Mouse (Mus musculus): ENCODE measurements around the gene Cstb.

The Cstb gene

DNA sequence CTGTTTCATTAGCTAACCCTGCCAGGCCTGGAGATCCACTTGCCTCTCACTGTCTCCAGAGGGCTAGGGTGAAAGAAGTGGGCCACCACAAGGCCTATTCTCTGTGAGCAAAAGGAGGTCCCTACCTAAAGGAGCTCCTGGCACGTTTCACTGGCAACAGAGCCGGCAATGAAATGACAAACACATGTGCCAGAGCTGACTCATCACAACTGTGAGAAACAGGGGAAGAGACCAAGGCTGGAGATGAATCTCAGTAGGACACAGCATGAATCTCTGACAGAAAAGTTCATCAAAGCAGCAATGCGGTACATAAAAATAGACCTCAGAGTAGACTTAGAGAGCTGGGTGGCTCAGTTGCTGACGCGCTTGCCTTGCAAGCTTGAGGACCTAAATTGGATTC is 7.6 kb upstream of the Cstb start:
- no peak for DNase-seq (ENCODE audit: low spot score in 2 of 2)

DNA sequence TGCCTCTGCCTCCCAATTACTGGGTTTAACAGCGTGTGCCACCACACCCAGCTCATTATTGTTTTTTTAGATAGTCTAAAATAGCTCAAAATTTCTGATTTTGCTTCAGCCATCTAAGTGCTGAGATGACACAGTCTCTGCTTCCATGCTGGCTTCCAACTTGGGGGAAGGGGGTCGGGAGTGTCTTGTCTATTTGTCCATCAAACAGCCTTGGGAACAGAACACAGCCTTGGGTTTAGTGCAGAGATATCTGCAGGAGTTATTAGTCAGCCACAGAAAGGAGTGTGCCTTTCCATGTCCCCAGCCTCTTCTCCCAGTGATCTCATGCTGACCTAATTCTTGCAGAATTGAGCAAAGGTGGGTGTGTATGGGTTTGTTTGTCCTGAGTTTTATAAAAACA is 6.7 kb upstream of the Cstb start:
- DNase-seq (ENCODE audit: low spot score in 2 of 2), result no peak

DNA sequence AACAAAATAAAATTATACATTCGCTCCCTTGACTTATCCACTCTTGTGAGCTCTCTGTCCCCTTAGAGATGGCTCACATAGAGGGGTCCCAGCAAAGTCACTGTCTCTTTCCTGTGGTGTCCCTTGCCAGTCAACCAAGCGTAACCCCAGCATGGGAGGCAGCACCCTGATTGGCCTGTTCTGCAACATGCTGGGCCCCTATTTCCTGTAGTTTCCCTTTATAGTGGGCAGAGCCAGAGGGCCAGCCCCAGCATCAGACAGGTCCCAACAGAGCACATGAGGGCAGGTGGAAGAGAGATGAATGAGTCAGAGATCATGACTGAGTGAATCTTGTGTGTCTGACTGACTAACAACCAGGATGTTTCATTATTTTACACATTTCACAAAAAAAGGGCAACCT is 4.5 kb upstream of the Cstb start:
- DNase-seq (ENCODE audit: low spot score in 2 of 2), result no peak

DNA sequence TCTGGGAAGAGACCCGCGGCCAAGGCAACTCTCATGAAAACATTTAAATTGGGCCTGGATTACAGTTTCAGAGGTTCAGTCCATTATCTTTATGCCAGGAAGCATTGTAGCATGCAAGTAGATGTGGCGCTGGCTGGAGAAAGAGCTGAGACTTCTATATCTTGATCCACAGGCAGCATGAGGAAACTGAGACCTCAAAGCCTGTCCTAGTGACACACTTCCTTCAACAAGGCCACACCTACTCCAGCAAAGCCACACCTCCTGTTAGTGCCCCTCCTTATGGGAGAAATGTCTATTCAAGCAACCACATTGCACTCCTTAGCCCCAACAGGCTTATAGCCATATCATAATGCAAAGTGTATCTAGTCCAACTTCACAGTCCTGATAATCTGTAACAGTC is 2.9 kb upstream of the Cstb start:
- no peak for DNase-seq (ENCODE audit: low spot score in 2 of 2)

DNA sequence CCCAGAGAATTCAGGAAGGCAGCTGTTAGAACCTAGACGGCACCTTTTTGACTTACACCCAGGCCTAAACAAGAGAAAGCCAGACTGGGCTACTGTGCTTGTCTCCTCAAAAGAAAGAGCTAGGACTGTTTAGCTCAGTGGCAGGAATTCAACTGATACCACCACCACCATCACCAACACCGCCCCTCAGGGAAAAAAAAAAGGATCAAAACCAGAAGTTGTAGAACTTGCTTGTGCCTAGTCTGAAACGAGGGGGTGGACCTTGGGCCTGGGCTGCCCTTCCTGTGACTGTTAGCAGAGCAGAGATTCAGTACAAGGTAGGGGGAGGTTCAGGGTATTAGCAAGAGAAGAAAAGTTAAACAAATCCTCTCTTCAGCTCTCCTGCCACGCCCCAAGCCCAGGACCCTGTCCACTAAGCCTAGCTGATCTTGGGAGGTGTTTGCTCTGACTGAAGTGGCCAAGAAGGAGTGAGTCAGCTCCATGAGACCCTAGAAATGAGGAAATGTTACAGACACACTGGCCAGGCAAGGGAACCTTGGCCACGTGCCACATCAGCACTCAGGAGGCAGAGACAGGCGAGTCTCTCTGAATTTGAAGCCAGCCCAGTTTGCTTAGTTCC is 757 bp downstream of the Cstb start:
- peak in 1 of 2 experiments; percentile 43 for DNase-seq (ENCODE audit: low spot score in 2 of 2)

DNA sequence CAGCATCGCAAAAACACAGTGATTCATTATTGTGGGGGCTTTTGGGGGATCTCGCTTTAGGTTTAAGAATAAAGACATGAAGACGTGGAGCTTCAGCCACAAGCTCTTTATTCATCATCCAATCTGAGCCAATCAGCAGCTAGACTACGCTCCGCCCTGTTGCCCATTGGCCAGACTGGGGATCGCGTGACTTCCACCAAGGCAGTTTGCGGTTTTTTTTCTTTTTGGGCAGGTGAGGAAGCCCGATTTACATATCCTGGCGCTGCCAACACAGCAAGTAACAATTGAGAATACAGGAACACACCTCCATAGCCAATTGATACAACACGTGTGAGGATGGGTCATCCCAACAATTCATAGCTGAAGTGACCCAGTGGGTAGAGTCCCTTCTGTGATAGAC is 2.6 kb downstream of the Cstb start:
- DNase-seq (ENCODE audit: low spot score in 2 of 2), result no peak

DNA sequence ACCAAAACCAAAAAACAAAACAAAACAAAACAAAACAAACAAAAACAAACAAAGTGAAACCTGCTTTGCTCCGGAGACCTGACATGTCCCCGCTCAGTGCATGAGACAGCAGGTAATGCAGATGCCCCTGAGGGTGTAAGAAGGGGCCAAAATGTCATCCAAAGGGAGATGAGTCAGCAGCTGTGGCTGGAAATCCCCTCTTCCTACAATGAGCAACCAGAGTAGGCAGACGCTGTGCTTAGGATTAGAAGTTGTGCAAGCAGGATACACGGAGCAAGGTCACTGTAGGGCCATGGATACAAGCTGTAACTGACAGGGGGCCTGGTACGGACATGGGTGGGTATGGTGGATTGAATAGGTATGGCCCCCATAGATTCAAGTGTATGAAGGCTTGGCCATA is 3.7 kb downstream of the Cstb start:
- no peak for DNase-seq (ENCODE audit: low spot score in 2 of 2)

DNA sequence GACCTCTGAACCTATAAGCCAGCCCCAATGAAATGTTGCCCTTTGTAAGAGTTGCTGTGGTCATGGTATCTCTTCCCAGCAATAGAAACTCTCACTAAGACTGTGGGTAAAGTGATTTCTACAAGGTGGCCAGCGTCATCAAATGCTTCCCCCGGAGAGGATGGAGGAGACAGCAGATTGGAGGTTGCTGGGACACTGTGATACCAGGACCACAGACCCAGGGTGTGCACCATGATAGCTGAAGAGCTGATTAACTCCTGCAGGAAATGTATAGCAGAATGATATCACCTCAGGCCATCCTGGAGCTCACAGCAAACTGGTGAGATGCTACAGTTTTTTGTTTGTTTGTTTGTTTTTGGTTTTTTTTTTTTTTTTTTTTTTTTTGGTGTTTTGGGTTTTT is 4.3 kb downstream of the Cstb start:
- DNase-seq (ENCODE audit: low spot score in 2 of 2), result no peak

DNA sequence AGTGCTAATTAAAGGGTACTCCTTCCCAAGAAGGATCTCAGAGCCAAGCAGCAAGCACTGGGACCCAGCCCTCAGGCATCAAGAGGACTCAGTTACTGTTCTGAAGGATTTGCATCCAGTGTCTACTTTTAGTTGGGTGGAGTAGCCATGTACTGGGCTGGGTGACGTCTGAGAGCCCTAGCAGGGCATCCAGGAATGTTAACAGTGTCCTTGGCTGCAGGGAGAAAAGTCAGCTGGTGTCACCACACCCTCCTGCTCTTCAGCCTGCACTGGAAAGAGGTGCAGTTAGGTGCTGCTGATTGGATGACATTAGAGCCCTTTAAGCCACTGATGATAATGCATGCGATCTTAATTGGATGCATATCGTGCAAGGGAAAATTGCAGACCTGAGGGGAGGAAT is 7.4 kb downstream of the Cstb start:
- DNase-seq (ENCODE audit: low spot score in 2 of 2), result no peak

DNA sequence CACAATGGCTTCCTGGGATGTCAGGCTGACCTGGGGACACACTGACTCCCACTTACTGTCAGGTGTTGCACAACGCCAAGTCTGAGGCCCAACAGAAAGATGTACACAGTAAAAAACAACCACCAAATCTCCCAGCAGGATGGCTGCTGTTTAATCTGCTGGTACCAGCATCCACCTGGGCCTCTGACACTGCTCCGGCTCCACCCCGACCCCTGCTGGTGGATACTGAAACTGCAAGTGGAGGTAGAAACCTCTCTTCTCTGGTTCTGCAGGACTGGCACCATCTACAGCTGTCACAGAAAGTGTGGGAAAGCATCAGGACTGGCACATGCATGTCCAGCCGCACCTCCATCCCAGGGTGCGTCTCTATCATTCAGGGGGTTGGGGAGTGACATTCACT is 12.6 kb downstream of the Cstb start:
- peak; percentile 87 to 93 for DNase-seq (ENCODE audit: low spot score in 2 of 2)

DNA sequence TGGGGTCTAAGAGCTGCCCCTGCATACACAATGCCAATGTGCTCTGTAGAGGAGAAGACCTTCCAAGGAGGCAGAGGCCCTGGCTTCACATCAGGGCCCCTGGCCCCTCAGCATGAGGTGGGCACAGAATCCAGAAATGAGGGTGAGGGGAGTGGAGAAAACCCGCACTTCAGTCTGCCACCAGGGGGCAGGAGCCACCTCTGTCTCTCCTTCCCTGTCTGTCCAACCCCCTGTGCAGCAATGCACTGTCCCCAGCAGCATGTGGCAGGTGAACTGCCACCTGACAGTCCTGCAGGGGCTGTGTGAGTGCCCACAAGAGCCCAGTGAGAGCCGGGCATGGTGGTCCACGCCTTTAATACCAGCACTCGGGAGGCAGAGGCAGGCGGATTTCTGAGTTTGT is 14.1 kb downstream of the Cstb start:
- DNase-seq (ENCODE audit: low spot score in 2 of 2), result peak in 1 of 2 experiments; percentile 52

DNA sequence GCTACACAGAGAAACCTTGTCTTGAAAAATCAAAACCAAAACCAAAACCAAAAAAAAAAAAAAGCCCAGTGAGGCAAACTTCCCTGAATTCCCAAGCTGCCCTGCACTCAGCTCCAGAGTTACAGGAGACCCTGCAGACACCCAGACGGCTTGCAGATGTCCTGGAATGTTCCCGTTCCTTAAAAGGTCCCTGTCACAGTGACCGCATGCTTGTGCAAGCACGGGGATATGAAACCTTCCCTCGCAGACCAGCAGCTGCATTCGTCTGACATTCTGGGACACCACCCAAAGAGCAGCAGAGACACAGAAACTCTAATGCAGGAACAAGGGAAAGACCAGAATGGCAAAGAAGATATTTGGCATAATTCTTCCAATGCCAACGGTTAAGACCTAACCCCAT is 14.5 kb downstream of the Cstb start:
- DNase-seq (ENCODE audit: low spot score in 2 of 2), result no peak

DNA sequence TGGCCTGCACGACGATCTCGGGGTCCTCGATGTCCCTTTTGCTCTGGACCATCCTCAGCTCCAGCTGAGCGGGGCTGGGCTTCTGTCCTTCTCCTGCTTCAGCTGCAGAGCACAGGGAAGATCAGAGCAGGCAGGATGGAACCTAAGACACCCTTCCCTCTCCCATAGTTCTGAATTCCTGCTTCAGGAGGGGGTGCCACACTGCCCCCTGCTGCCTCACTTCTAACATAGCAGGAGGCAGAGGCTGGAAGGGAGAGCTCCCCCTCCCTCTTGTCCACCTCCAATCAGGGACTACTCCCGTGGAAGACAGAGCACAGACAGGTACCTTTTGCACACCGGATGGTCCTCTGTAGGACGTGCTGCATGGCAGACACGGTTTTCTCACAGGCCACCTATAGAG is 15.3 kb downstream of the Cstb start:
- peak in 1 of 2 experiments; percentile 43 for DNase-seq (ENCODE audit: low spot score in 2 of 2)

DNA sequence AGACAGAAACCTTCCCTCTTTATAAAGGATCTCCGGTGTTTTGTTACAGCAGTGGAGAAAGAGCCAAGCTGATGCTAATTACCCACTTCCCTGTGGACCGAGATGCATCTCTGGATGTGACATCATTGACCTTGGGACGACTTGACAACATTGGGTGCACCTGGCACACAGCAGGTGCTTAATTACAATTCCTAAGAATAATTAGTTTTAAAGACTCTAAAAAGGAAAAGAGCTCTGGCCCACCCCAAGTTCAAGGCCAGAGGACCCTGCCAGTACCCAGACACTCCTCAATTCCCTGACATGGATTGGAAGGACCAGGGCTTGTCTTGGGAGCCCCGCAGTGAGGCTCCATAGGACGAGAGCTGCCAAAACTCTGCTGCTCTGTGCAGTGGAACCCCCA is 16.1 kb downstream of the Cstb start:
- DNase-seq (ENCODE audit: low spot score in 2 of 2), result no peak

DNA sequence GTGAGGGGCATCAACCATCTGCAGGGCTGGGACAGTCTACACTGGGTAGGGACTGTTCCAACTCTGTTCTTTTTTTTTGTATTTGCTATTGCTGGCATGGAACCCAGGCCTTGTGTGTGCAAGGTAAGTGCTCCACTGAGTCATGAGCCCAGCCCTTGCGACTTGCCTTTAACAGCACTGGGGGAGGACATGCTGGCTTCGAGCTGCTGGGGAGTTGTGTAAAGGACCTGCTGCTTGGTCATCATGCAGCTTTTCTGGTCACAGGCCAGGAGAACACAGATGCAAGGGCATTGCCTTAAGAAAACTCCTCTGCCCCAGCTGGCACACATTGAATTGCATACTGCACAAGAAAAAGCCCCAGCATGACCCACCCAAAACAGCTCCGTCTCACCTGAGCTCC is 16.8 kb downstream of the Cstb start:
- no peak for DNase-seq (ENCODE audit: low spot score in 2 of 2)

DNA sequence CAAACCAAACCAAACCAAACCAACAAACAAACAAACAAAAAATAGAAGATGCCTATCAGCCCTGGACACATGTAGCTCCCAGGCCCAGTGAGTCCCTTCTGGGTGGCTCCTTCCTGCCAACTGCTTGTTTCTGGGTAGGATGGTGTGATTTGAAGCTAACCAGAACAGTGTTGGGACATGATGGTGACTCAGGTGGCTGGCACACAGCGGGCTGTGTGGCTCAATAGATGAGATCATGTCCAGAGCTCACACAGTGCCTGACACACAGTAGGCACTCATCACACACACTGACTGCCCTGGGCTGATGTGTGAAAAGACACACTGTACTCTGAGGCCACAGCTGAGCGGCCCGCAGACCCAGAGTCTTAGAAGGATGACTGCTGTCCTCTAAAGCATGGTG is 20.7 kb downstream of the Cstb start:
- DNase-seq (ENCODE audit: low spot score in 2 of 2), result no peak

DNA sequence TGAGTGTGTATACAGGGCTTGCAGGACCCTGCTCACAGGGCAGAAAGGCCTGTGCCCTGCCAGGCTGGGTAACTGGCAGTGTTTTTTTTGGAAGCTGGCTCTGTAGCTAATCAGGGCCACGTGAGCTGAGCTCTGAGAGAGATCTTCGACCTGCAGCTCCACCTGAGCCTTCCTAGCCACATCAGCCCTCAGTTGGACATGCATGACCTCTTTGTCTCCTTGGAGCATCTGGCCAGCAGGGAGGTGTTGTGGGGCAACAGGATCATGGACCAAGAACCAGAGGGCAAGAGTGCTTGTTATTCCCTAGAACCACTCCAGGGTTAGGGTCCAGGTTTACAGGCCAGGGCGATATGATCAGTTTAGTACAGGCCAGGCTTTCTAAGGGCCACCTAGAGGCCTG is 21.9 kb downstream of the Cstb start:
- DNase-seq (ENCODE audit: low spot score in 2 of 2), result no peak

DNA sequence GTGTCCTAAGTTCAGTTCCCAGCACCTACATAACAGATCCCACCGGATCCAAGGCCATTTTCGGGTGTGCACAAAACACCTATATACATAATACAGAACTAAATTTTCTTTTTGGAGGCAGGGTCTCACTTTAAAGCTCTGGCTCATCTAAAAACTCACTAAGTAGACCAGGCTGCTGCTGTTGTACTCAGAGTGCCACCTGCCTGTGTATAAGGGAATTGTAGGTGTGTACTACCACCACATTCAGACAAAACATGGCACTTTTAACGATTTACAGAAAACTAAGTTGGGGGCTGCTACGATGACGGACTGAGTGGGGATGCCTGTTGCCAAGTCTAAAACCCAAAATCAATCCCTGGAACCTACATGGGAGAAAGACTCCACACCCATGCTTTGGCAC is 25.3 kb downstream of the Cstb start:
- DNase-seq (ENCODE audit: low spot score in 2 of 2), result no peak

DNA sequence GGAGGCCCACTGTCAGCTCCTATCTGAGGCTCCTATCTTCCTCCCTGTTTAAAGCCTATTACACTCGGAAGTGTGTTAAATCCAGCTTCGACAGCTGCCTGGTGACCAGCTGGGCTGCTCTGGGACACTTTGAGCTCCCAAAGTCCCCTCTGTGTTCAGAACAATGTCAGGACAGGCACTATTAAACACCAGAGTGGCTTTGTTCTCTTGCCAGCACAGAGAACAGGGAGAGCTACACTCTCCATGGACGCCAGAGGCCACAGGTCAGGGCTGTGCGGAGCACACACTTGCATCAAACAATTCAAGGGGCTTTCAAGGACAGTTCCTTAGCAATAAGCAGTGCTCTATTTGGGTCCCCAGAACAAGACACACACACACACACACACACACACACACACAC is 27.2 kb downstream of the Cstb start:
- no peak for DNase-seq (ENCODE audit: low spot score in 2 of 2)

DNA sequence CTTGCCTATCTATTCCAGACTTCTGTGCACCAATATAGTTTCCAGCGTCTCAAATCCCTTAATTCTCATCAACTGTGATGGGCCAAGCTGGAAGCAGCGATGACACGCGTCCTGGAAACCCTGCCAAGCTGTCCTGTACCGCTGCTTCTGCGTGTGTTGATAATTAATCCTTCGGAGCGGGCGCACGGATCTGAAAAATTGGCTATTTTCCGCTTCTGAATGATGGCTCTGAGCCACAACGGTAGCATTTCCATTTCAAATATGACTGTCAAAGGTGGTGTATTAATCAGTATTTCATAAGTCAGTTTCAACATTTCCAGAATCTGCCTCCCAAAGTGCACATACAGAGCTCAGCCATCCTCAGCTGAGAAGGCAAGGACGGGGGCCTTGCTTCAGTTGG is 31.2 kb downstream of the Cstb start:
- DNase-seq (ENCODE audit: low spot score in 2 of 2), result no peak

DNA sequence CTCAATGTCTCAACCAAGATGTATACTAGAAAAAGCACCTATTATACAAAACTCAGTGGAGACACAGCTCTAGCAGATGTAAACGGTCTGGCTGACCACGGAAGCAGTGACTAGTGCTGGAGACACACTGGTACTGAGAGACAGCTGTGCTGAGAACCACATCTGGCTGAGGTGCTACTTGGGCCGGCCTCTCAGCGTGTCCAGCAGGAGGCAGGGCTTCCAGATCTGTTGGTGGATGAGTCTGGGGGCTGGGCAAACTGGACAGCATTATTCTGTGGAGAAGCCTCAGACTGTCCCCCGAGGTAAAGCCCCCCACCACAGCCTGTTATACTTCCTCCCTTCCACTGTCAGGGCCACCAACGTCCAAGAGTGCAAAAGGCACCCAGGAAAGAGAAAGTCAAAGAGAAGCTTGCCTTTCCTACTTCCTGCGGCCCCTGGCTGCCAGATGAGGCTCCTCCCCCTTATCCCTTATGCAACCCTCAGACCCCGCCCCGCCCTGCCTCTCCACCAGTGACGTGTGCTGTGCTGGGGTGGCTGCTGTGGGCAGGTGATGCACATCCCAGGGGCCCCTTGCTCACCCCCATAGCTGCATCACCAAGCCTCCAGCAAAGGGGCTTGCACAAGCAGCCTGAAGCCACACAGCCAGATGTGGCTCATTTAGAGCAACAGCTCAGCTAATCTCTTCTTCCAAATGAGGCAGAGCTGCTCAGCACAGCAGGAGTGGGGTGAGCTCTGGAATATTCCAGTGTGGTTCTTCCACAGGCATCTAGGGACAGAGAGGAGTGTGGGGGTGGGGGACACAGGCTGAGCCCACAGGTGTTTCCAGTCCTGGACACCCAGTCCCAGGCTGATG is 32.3 kb downstream of the Cstb start:
- DNase-seq (ENCODE audit: low spot score in 2 of 2), result peak in 1 of 2 experiments; percentile 72

DNA sequence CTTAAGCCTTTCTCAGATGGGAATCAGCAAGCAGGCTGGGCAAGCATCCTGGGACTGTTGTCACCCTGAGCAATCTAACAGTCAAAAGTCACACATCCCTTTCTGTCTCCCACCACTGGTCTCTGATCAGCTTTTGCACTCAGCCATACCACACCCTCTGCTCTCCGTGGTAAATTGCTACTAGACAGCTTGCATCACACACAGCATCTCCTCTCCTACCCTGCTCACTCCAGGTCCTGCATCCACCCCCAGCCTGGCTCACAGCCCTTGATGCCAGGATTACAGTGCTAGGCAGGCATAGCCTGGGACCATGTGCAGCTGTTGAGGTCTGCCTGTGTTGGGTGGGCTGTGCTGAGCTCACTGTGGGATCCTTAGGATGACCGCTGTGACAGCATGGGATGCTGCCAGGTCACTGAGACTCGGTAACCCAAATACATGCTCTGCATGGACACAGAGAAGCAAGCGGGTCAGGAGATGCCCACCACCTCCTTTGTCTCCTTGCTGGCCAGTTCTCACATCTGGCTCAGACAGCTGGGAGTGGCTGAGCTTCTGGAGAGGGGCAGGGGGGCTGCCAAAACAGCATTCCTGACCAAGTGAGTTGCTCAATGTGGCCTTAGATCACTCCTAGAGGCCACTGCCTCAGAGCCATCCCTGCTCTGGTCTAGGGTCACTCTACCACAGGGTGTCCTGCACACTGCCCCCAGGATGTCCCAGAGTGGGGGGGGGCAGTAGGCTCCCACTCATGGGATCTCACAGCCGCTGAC is 33.1 kb downstream of the Cstb start:
- no peak for DNase-seq (ENCODE audit: low spot score in 2 of 2)

DNA sequence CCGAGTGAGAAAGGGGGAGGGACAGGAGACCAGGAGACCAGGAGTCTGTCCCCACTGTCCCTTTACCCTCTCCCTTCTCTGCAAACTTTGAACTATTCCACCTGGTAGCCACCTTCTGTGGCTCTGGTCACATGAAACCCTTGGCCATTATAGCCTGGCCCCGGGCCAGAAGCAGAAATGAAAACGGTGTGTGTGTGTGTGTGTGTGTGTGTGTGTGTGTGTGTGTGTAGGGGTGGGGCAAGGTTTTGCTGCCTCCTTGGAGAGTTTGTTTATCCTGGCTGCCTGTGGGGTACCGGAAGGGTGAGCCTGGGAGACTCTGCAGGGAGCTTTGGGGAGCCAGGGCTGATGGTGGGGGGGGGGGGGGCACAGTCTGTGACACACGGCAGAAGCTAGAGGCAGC is 35.0 kb downstream of the Cstb start:
- DNase-seq (ENCODE audit: low spot score in 2 of 2), result no peak

Data from spleen, postnatal 10 days (tissue).